Mouse (Mus musculus) lung, postnatal 0 days (tissue): Measurements from ENCODE around the gene Gabra4. TPM values are rescaled to one million over a fixed set of nuclear protein-coding genes. Genes with fewer than 3 reads are reported as not detected.
A peak's percentile ranks its signal among the peaks of the same experiment; 100 is the strongest.

Experiments used
- ATAC-seq: fragments of 200-750 bp; cut with Nextera tagmentation; 2 replicates; pipeline ENCODE4 v1.8.0; 2017; ENCODE audit warnings: moderate library complexity
- DNase-seq: peaks from one replicate; pipeline ENCODE4 v3.0.0-alpha.2; 2016; ENCODE audit warnings: low spot score
- H3K27ac ChIP-seq: fragments of 300-500 bp; sonication (generic); 2 replicates; pipeline ENCODE4 v1.5.1; 2014; ENCODE audit warnings: antibody characterized with exemption, mild to moderate bottlenecking, low read length, mixed read lengths
- H3K27me3 ChIP-seq: fragments of 300-500 bp; sonication (generic); replicated peaks from 2 replicates; pipeline ENCODE4 v1.6.1; 2014; ENCODE audit warnings: low read length, mixed read lengths; ENCODE audit not compliant: insufficient read depth
- H3K36me3 ChIP-seq: fragments of 300-500 bp; sonication (generic); 2 replicates; pipeline ENCODE4 v1.6.1; 2014; ENCODE audit warnings: low read length, mixed read lengths; ENCODE audit not compliant: insufficient read depth
- H3K4me1 ChIP-seq: fragments of 300-500 bp; sonication (generic); 2 replicates; pipeline ENCODE4 v1.6.1; 2014; ENCODE audit warnings: antibody characterized with exemption, low read depth, low read length, mixed read lengths; ENCODE audit not compliant: insufficient read depth
- H3K4me2 ChIP-seq: fragments of 300-500 bp; sonication (generic); replicated peaks from 2 replicates; pipeline ENCODE4 v1.6.1; 2014; ENCODE audit warnings: low read depth, mild to moderate bottlenecking, low read length, moderate library complexity, mixed read lengths
- H3K4me3 ChIP-seq: fragments of 300-500 bp; sonication (generic); 2 replicates; pipeline ENCODE4 v1.5.1; 2014; ENCODE audit warnings: low read depth, low read length
- H3K9ac ChIP-seq: fragments of 300-500 bp; sonication (generic); replicated peaks from 2 replicates; pipeline ENCODE4 v1.6.1; 2014; ENCODE audit warnings: low read depth, mild to moderate bottlenecking
- H3K9me3 ChIP-seq: fragments of 300-500 bp; sonication (generic); 2 replicates; pipeline ENCODE4 v1.6.1; 2016; ENCODE audit warnings: low read length, mixed read lengths
- CTCF ChIP-seq: IDR thresholded peaks from 2 replicates; pipeline ENCODE4 v1.5.1; 2016; ENCODE audit warnings: antibody characterized with exemption, mild to moderate bottlenecking
- EP300 ChIP-seq: IDR thresholded peaks from 2 replicates; pipeline ENCODE4 v1.6.1; 2016; ENCODE audit warnings: antibody characterized with exemption, mild to moderate bottlenecking, control low read depth
- WGBS: fragments of 180-500 bp; shearing (Covaris S2); extraction: QIAGEN DNeasy Blood & Tissue Kit; methylation state at CpG from one replicate; pipeline ENCODE4 v1.1.7; 2014; 5-methylcytosine and 5-hydroxymethylcytosine counted together
- polyA plus RNA-seq: library from polyadenylated mRNA; unstranded; fragments of >200 nt; fragmentation: Nextera tagmentation; extraction: Ambion mirVana; gene quantifications from 2 replicates; pipeline ENCODE4 v1.2.1, GENCODE M21; 2015

The Gabra4 gene
- polyA plus RNA-seq, 1 experiment from 2014 or later, result 0.90 TPM

GRCm38 (mm10) chr5:71608735-71609134, 49.4 kb downstream of the Gabra4 start:
- no peaks in the 10 kb centered on the region for H3K4me1 ChIP-seq
- no peak overlapping the region for H3K9ac ChIP-seq
- ATAC-seq (no peak), DNase-seq (no peak)
- no peaks in the 10 kb centered on the region for H3K36me3 ChIP-seq
- H3K27me3 ChIP-seq, result no peaks in the 10 kb centered on the region
- WGBS, result 57% methylated on average over 1 of the region's 1 CpGs
- no peak overlapping the region for H3K4me3 ChIP-seq
- H3K27ac ChIP-seq, result no peak overlapping the region
- H3K4me2 ChIP-seq, result no peak overlapping the region
- TF ChIP-seq CTCF (no peak), EP300 (no peak)
- no peaks in the 10 kb centered on the region for H3K9me3 ChIP-seq

DNA sequence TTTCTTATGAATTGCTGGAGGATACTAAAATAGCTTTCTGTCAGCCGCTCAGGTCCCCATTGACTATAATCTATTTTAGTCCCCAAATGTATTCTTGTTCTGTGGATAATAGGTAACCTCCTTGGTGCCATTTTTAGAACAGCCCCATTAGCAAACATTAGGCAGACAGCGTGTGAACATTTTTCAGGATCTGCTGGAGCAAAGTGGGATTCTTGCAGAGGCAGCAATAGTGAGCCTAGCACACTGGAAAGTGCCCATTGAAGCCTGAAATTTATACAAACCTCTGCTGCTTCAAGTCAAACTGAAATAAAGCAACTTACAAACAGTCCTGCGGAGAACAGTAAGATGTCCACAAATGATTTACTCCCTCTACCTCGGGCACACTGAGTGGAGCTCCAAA, 51.2 kb downstream of the Gabra4 start:
- Histone ChIP-seq H3K9ac (no peak overlapping the region), H3K27me3 (no peaks in the 10 kb centered on the region), H3K4me2 (no peak overlapping the region), H3K9me3 (no peaks in the 10 kb centered on the region), H3K27ac (no peak overlapping the region), H3K4me3 (no peak overlapping the region), H3K36me3 (no peaks in the 10 kb centered on the region), H3K4me1 (no peaks in the 10 kb centered on the region)
- no peak for TF ChIP-seq CTCF
- no peak for TF ChIP-seq EP300
- WGBS, result 64% methylated on average over 4 of the region's 4 CpGs
- no peak for DNase-seq
- no peak for ATAC-seq

- no peaks in the 10 kb centered on the region for H3K27me3 ChIP-seq
- no peak overlapping the region for H3K4me2 ChIP-seq
- no peaks in the 10 kb centered on the region for H3K36me3 ChIP-seq
- no peak overlapping the region for H3K27ac ChIP-seq
- ATAC-seq (peak; percentile 33), DNase-seq (peak; percentile 47)
- no peaks in the 10 kb centered on the region for H3K4me1 ChIP-seq
- TF ChIP-seq EP300 (no peak), CTCF (no peak)
- no peaks in the 10 kb centered on the region for H3K9me3 ChIP-seq
- no peak overlapping the region for H3K9ac ChIP-seq
- no peak overlapping the region for H3K4me3 ChIP-seq
- WGBS, result 54% methylated on average over 8 of the region's 8 CpGs
These were observed 53.9 kb downstream of the Gabra4 start for GRCm38 (mm10) chr5:71604128-71604690.

GRCm38 (mm10) chr5:71595321-71595720, 62.8 kb downstream of the Gabra4 start:
- no peaks in the 10 kb centered on the region for H3K36me3 ChIP-seq
- H3K9ac ChIP-seq, result no peak overlapping the region
- H3K9me3 ChIP-seq, result no peaks in the 10 kb centered on the region
- no peak for DNase-seq
- no peak overlapping the region for H3K4me2 ChIP-seq
- no peak for TF ChIP-seq EP300
- no peaks in the 10 kb centered on the region for H3K27me3 ChIP-seq
- no peak overlapping the region for H3K4me3 ChIP-seq
- no peaks in the 10 kb centered on the region for H3K4me1 ChIP-seq
- no peak for ATAC-seq
- WGBS, result 62% methylated on average over 2 of the region's 2 CpGs
- H3K27ac ChIP-seq, result no peak overlapping the region

- no peak overlapping the region for H3K4me2 ChIP-seq
- H3K27me3 ChIP-seq, result no peaks in the 10 kb centered on the region
- H3K4me1 ChIP-seq, result no peaks in the 10 kb centered on the region
- no peak for ATAC-seq
- no peak overlapping the region for H3K27ac ChIP-seq
- H3K4me3 ChIP-seq, result no peak overlapping the region
- no peak overlapping the region for H3K9ac ChIP-seq
- no peaks in the 10 kb centered on the region for H3K9me3 ChIP-seq
- TF ChIP-seq EP300 (no peak), CTCF (no peak)
- no peak for DNase-seq
- WGBS, result 65% methylated on average over 2 of the region's 2 CpGs
- no peaks in the 10 kb centered on the region for H3K36me3 ChIP-seq
These were observed 64.3 kb downstream of the Gabra4 start for GRCm38 (mm10) chr5:71593745-71594255.

DNA sequence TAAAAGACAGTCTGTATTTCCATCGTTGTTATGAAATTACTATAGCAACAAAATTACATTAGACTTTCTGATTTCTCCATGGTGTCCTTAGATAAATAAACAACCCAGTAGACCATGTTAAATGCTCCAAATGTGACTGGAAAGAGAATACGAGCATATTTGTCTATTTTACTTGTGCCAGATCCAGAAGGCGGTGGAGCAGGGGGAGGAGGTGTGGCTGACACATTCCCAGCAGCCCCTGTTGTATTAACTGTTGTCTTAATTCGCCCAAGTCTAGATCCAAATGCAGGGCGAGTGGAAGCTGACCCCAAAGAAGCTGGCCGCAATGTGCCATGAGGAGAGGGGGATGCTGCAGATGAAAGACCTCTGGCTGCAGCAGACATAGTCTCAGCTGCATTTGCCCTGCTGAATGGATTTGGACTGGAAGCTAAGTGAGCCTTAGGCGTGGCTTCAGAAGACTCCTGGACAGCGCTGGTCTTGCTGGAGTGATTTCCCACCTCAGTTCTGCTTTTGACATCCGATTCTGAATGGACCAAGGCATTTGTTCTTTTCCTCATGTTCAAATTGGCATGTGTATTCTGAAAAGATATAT, 86.4 kb downstream of the Gabra4 start:
- no peak overlapping the region for H3K27ac ChIP-seq
- 60% methylated on average over 9 of the region's 9 CpGs for WGBS

More for the DNA sequence above, 86.4 kb downstream of the Gabra4 start:
- Histone ChIP-seq H3K9me3 (no peaks in the 10 kb centered on the region), H3K4me1 (no peaks in the 10 kb centered on the region), H3K4me2 (no peak overlapping the region), H3K4me3 (no peak overlapping the region), H3K27me3 (no peaks in the 10 kb centered on the region), H3K36me3 (no peaks in the 10 kb centered on the region), H3K9ac (no peak overlapping the region)
- peak; percentile 66 for DNase-seq
- TF ChIP-seq CTCF, result no peak
- no peak for TF ChIP-seq EP300
- peak; percentile 65 for ATAC-seq
